Mouse (Mus musculus) erythroblast, embryonic 14.5 days (primary cell): Measurements from ENCODE around the gene Zfpm1.

ENCODE experiments used
- GATA1 ChIP-seq: IDR thresholded peaks from 2 replicates; pipeline ENCODE4 v1.6.1; 2012; ENCODE audit warnings: low read length, inconsistent platforms, mixed read lengths
- TAL1 ChIP-seq: IDR thresholded peaks from 3 replicates; pipeline ENCODE4 v1.6.1; 2012; ENCODE audit warnings: low read length, inconsistent platforms, mixed read lengths

DNA sequence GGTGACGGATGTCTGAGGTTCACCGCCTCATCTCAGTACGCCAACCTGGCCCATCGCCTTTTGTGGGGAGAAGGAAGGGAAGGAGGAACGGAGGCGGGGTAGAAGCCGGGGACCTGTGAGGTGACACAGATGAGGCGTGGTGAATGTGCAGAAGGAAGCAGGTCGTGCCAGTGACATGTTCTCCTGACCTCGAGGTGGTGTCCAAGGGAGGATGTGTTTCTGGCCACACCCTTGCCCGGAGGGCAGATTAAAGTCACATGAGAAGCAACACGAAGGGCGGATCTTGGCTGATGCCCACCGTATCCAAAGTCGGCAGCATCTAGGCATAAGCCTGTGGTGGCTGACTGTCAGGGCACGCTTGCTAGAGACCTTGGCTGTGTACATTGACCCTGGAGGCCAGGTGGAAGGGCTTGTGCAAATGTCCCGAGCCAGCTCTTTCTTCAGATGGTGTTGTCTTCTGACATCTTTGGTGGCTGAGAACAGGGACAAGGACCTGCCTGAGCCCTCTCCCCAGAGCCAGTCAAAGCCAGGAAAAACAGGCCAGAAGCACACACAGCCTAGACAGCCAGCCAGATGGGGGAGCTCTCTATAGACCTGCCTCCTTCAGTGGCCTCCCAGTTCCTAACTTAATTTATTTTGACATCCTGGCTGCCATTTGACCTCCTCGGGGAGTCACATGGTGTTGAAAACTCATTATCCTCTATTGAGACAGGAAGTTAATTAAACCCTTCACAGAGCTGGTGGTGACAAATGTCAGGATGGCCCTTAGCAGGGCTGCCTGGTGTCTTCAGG lies 4.5 kb upstream of the Zfpm1 start:
- no peak for TF ChIP-seq GATA1
- no peak for TF ChIP-seq TAL1
